Mouse (Mus musculus) testis, adult 2 months (tissue): Measurements from ENCODE around the gene Tm6sf1.

ENCODE experiments used
- CTCF ChIP-seq: fragments of 200-500 bp; IDR thresholded peaks from 2 replicates; pipeline ENCODE4 v1.5.1; 2012; ENCODE audit warnings: low read depth, mild to moderate bottlenecking, inconsistent platforms, low read length, moderate library complexity; ENCODE audit not compliant: control insufficient read depth, insufficient read depth, insufficient replicate concordance
- POLR2A ChIP-seq: fragments of 200-500 bp; IDR thresholded peaks from 2 replicates; pipeline ENCODE4 v1.6.1; 2012; ENCODE audit warnings: low read depth, mild to moderate bottlenecking, inconsistent platforms, low read length, moderate library complexity; ENCODE audit not compliant: control insufficient read depth

DNA sequence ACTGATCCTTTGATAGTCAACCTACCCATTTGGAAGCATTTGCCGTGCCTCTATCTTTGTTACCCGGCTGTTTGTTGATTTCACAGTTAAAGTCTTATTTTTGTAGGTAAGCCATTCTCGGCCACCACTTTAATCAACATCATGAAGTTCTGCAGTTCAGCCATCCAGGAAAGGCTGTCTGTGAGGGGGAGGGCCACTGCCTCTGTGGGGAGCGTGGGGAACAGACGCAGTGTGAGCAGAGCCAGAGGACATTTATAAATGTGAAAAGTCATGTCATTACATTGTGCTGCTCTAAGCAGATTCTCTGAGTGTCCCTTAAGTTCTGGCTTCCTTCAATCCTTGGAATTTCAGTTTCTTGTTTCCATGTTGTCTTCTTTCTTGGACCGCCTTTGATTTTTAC lies 8.6 kb upstream of the Tm6sf1 start:
- TF ChIP-seq CTCF, result no peak
- TF ChIP-seq POLR2A, result no peak
